Mouse (Mus musculus): Measurements from ENCODE around the gene Csgalnact2.

Gene Csgalnact2

DNA sequence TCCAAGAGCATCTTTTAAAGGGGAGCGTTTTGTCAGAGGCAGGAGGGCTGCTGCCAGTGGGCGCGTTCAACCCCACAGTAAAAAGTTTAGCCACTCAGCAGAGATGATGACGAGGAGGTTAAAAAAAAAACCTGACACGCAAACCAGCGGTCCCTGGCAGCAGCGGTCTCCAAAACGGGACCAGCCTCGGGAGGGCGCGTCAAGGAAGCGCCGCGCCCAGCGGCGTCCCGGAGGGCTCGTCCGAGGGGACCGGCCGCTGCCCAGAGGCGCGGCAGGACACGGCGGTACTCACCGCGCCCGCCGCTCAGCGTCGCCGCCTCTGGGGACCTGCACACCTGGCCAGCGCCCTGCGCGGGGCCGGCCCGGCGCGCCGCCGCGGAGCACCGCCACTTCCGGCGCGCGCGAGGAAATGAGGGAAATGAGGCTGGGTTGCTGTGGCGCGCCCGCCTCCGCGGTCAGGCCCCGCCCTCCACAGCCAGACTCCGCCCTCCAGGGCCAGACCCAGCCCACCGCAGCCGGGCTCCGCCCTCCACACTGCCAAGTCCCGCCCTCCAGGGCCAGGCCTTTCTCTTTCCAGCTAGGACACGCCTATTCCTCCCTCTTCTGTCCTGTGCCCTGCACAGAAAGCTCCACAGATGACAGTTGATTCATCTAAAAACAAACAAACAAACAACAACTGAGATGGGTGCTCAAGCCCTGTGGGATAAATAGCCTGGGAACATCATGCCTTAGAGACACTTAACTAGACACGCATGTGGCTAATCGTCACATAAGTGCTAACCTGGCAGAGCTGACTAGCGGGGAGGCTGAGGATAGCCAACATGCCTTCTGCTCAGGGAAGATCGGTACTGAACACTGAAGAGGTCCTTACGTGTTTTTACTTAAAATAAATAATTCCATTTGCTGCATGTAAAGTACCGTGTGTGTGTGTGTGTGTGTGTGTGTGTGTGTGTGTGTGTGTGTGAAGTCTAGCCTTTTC is at the start of gene Csgalnact2:
Csgalnact2 (minus strand) TSS at position 410 of the 979 bp plus-strand sequence.
- peak; percentile 91 for DNase-seq

DNA sequence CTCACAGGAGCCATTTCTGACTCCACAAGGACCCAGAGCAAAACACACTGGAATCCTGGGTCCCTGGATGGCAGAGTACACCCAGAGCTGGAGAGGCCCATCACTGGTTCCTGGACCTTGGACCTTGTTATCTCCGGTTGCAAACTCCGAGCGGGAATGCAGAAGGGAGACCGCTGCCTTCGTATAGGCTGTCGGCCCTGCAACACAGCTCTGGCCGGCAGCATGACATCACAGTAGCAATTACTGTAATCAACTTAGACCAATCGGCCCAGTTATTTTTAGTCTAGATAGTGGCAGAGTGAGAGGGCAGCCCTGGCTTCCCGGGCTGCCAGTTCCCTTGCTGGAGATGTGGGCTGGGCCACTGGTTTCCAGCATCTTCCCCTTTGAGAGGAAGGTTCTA is 49.7 kb upstream of the Csgalnact2 start:
- DNase-seq: no peak

DNA sequence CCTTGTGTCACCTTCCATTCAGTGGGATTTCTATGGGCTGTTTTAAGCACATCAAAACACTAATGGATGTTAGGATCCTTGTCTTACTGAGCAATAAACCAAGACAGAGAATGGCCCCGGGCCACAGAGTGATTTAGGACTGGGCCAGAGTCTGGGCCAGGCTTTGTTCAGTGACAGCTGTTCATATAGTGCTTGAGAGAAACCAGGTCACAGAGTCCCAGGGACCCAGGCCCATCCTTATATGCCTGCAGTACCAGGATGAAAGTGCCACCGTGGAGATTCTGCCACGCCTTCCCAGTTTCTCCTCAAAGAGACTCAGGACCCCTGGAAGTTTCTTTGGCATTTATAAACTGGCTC is 48.3 kb upstream of the Csgalnact2 start:
- DNase-seq: no peak

DNA sequence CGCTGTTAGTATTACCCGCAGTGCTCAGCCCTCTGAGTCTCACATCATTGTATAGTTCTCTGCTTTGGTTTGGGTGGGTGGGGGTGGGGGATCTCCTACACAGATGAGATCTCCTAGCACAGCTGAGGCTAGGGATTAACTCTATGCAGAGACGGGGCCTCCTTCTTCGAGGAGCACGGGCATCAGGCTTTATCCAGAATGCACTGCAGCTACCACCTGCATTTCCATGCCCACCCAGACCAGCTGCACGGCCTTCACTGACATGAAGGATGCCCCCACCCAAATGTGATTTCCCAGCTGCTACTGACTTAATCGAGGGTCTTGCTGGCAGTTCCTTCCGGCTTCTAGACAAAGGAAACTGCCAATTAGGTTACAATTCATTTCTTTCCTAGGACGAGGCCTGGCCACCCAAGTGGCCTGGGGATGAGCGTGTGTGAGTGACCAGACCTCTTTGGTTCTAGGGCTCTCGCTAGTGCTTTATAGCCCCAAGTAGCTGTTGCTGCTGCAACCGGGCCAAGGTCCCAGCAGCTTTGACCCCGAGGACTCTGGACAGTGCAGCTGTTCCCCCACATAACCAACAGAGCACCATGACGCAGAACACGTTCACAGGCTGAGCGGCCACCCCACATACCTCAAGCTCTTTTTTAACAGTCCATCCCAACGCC is 47.8 kb upstream of the Csgalnact2 start:
- DNase-seq: no peak

DNA sequence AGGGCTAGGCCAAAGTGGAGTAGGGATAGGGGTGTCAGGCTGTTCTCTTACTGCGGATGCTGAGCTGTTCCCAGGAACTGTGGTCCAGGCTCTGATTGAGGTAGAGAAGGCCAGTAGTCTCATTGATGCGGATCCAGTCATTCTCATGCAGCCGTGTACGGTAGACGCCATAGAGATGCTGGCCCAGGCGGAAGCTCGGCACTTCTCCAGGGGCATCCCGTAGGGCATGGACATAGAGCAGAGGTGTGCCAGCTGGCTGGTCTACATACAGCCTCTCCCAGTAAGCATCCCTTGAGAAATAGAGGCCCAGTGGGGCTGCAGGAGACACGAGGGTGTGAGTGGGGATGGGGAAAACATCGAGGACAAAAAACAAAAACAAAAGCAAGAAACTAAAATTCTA is 45.2 kb upstream of the Csgalnact2 start:
- no peak for DNase-seq

DNA sequence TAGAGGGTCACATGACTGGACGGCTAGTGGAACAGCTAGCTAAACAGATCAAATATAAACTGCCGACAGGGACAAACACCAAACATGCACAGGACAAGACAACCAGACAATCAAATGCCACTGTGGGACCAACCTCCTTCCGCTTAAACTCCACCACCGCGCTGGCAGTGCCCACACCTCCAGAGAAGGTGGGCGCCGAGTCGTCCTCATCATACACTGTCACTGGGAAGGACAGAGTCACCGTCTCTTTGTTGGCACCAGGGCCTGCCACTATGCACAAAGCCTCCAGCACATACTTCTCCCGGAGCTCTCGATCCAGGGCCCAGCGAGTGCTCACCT is 41.1 kb upstream of the Csgalnact2 start:
- DNase-seq: peak; percentile 8

DNA sequence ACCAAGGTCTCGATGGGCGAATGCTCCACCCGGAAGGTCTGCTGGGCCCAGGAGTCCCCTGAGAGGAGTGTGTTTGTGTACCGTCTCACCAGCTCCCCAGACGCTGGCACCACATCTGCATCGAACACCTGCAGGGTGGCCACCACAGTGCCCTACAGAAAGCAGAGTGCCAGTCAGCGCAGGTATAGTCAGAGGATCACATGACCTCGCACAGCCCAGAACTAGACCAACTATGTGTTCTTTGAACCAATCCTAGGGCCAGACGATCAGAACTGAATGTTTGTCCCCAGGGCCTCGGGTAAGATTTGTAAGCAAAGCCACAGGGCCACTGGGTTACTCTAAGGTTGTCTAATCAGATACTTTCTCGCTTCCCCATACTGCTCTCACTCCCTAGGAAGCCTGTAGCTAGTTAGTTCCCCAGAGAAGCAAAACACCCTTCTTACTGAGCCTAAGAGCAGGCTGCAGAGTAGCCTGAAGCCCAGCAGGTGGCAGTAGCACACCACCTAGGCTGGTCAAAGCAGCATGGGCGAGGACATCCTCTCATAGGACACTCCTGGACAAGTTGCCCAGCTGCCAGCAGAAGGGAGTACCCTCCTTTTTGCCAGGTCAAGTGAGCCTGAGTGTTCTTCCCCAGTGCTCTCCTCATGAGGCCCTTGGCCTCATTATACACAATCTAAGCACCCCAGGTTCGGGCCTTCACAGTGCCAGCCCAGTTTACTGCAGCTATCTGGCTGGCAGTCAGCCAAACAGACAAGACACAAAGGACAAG is 40.6 kb upstream of the Csgalnact2 start:
- peak; percentile 75 for DNase-seq

DNA sequence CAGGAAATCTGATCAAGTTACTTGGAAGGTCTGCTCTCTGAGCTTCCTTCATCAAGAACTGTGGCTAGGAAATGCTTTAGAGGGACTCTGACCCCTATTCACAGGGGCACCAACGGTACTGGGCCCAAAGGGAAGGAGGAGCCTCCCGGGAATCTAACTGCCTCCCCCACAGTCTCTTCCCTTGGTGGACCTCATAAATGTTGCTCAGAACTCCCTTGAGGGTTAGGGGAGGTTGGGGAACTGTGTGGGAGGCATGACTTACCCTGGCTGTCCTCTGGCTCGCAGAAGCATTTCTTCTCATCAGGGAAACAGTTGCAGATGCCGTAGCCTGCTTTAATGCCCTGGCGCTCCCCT is 35.0 kb upstream of the Csgalnact2 start:
- DNase-seq: no peak

DNA sequence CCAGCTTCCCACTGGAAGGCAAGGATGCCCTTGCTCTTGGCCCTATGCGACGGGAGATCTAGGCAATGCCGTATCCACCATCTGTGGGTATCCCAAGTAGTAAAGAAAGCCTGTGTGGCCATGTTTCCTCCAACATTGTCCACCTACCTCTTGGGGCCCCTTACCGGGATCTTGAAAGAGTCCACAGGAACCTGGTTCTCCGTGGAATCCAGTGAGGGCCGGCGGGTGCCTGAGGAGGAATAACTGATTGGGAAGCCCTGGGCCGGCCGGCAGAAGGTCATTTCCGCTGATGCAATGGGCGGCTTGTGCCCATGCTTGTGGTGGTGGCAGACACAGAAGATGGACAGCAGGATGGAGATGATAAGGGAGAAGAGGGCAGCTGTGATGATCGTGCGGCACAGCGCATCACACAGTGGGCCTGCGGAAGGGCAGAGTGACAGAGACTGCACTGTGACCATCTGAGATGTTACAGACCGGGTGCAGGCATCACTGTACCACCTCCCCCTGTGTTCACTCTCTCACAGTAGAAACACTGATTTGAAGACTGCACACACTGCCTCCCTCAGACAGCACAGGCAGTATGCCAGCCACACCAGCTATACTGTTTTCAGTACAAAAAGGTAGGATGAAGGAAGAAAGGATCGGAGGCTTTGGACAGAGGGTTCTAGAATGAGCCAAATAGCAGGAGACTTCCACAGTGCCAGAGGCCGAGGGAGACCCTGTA is 34.5 kb upstream of the Csgalnact2 start:
- no peak for DNase-seq

DNA sequence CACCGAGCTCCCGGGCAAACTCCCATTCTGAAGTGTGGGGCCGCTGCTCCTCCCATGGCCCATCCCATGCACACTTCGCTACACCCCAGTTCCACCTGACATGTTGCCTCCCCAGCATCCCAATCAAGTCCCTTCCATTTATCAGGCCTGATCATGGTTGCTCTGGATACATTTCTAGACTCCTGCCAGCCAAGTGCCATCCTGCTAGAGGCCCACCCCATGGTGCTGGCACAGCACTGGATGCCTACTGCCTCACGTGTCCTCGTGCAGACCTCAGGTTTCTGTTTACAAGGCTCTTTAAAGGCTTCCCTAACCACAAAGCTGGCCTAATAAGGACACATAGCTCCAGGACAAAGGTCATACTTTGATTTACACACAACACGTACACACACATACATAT is 32.4 kb upstream of the Csgalnact2 start:
- no peak for DNase-seq

DNA sequence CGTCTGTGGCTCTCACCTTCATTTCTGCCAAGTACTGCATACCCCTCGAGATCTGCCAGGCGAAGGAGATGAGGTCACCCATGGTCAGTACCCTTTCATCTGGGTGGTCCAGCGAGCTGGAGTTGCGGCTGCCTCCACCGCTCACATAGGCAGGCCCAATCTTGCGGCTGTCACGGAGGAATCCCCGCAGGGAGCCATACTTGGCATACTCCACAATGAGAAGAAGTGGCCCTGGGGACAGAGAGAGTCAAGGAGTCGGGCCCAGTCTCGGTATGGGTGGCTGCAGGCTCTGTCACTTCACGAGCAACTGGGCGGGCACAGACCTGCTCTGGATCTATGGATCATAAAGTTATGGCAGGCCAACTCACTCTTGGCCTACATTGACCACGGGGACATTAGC is 29.2 kb upstream of the Csgalnact2 start:
- DNase-seq: no peak

DNA sequence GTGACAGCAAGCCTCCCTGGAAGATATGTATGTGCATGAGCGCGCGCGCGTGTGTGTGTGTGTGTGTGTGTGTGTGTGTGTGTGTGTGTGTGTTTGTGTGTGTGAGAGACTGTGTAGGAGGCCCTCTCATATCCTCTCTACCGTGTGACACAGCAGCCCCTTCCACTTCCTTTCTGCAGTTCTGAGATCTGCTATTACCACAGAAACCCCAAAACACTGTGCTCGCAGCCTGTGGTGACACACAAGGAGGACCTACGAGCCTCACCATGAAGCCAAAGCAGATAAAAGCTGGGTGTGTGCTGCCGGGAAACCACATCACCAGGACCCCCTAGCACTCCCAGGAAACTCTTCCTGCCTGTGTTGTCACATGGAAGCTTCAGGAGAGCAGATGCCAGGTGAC is 28.1 kb upstream of the Csgalnact2 start:
- DNase-seq: no peak

DNA sequence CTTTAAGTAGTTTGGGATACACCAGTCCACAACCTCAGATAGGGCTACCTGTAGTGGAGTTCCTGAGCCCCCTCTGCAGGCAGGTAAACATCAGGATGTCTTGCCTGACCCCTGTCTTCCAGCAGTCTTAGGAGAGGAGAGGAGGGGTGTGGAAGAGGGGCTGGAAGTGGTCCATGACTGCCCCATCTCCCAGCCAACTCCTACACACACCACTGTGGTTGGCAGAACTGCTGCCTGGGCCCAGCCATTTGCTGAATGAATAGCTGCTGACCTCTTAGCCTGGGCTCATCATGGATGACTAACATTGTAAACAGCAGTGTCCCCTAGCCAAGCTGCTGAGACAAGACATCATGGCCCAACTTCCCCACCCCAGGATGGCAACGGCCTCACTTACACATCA is 26.6 kb upstream of the Csgalnact2 start:
- DNase-seq: no peak

DNA sequence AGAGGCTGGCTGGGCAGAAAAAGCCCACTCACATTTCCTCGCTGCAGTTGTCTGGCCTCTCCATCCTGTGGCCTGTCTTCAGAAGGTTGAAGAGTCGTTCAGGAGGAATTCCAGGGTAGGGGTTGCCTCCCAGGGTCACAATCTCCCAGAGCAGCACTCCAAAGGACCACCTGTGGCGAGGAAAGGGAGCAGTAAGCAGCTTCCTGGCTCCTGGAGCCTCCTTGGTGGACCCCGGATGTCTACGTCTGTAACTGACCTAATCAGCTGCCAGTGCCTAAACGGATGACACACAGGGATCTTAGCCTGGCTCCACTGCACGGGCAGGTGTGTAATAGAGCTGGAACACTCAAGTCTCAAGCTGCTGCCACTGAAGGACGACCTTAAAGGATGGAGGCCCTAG is 25.8 kb upstream of the Csgalnact2 start:
- DNase-seq: no peak

DNA sequence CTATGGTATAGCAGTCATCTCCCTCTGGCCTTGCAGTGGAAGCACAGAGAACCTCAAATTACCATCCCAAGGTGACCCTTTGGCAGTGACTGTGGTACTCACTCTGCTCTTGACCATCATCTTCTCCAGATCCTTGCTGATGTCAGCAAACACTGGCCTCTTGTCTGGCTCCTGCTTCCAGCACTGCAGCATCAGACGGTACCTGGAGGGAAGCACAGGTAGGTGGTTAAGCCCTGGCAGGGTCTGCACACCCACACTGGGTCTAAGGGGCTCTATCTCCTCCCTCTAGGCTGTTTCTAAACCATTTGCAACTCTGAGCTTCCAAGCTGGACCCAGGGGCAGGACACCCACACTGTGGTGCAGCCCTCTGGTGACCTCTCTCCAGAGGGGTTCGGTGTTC is 24.1 kb upstream of the Csgalnact2 start:
- DNase-seq: no peak

DNA sequence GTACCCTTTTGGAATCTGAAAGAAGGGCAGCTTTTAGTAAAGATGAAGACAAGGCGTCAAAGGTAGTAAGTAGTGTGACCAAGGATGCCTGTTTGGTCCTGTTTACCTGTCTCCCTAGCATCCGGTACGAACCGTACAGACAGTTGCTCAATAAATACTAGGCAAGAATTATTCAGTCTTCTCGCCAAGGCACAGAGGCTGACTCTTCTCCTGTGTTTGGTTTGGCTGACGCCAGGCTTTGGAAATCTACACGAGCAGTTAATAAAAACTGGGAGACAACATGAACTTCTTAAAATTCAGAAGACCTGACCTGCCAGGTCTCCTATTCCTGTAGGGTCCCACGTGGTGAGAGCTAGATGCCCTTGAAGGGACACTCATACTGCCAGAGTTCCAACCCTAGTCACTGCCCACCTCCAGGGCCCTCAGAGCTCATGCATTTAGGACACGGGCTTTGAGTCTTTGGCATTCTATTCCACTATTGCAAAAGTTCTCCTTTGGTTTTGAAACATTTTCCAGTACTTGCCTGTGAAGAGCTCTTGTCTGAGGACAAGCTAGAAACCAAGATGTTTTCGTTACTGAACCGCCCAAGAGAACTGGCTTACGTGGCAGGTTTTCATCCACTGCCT is 23.6 kb upstream of the Csgalnact2 start:
- no peak for DNase-seq

DNA sequence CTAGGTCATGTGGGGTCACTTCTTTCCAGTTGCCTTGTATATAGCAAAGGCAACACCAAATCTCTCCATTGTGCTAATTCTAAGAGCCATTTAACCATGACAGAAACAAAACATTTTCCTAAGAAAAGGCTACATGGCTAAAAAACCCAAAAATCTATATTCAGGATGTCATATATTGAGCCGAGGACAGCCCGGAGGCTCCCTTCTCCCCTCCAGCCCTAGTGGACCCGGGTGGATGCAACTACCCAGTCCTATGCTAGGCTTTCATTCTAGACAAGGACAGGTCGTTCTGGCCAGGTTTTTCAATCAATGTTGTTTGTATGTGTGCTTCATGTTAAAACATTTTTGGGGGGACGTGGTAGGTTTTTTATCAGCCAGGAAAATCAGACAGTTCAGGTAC is 14.2 kb upstream of the Csgalnact2 start:
- no peak for DNase-seq

DNA sequence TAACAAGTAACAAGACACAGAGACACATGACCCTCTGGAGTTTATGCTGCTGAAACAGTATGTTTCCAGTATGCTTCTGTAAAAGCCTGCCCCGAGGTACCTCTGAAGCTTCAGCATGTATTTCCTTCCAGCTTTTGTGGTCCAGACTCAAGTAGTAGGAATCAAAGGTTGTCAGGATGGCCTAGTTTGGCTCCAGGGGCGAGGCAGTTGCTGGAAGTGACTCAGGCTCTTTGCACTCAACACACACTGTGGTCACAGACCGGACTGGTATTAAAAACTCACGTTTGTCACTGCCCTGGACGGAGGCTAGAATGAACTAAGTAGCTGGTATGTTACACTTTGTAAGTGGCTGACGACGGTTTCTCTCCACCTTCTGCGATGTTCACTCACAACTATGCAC is 12.0 kb upstream of the Csgalnact2 start:
- DNase-seq: no peak

DNA sequence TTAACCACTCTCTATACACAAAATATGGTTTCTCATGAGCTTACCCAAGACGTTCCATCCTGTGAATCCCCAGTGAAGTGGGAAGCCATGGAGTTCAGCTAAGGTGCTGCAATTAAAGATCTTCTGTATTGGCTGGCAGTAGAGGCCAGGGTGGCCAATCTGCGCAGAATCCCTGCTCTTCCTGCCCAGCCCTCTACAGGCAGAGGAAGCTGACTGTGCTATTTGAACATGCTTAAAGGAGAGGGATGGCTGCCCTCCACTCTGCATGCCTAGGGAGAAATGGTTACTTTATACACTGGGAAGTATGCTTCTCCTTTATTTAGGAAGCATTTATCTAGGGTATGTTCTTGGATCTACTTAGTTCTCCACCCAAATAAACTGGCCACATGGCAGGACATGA is 11.6 kb upstream of the Csgalnact2 start:
- no peak for DNase-seq

DNA sequence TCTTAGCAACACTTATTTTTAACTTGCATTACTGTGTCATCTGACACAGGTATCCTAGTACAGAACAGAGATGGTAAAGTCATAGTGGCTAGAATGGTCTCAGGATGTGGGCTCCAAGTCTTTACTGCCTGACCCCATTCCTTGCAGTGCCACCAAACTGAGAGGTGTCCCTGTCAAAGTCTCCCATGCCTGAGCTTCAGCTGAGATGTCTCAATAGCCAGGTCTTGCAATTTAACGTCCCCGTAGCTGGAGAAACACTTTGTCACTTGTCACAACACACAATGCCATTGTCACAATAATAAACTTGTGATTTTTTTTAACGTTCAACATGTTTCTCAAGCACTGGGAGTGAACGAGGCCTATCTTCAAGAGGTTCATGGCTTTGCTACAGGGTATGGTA is 11.2 kb upstream of the Csgalnact2 start:
- no peak for DNase-seq

DNA sequence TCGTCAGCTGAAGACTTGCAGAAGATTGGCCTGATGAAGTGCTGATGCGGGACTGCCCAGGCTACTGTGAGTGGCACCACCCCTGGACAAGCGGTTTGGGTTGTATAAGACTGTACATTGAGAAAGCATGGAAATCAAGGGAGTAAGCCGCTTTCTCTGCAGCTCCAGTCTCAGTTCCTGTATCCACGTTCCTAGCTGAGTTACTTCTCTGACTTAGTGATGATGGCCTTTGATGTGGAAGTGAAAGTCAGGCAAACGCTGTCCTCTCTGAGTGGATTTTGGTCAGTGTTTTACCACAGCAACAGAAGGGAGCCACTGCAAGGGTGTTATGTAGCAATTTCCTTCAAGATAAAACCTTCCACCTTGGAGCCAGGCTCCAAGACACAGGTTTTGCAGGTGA is 2.0 kb upstream of the Csgalnact2 start:
- peak; percentile 12 for DNase-seq

DNA sequence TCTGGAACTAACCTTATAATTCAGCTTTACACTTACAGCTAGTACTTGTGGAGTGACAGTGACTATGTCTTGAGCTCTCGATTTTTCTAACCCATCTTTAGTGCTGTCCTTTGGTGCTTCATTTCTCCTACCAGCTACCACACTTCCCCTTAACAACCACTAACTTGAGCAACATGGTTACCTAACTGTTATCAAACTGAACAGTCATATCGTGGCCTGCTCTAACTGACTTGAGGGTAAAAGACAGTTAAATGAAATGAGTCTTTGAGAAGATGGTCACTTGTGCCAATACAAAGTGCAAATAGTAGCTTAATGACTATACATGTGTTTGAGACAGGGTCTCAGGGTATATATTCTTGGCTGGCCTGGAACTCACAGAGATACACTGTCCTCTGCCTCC is 1.8 kb downstream of the Csgalnact2 start:
- no peak for DNase-seq

DNA sequence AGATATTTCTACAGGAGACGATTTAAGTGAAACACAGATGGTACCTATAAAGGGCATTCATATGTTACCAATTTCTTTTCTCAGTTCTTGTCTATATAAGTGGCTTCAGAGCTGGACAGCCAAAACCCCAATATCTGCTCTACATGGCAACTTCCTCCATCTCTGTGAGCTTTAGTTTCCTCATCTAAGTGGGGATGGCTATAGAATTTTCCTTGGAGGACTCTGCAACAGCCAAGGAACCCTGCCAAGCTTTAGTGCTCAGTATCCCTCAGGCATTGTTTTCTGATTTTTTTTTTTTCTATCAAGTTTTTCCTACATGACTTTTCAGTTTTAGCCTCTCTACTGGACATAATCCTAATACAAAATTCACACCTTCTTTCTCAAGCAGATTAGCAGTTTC is 4.5 kb downstream of the Csgalnact2 start:
- no peak for DNase-seq

Data from cerebellum, adult 9-10 months (tissue).